Mouse (Mus musculus): ENCODE measurements around the gene Atxn1.

Gene Atxn1

DNA sequence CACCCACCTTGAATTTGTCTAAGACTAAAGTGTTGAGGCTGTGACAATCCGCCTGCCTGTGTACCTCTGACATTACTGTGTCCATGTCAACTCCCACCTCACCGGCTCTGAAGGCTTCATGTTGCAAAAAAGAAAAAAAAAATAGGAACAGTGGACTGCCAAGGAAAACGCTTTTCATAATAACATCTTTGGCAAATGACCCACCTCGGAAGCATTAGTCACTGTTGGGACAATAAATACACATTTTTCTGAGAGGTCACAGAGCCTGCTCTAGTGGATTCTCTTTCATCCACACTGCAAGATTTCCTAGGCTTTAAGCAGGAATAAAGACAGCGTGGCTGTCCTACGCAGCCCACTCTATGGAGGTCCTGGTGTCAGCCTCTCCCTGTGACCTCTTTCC, 168.5 kb downstream of the Atxn1 start:
- in situ Hi-C loops (cut with MboI, MseI), result loop anchor here (10.0 kb wide), 1 partner anchor 641 kb away; no protein-coding TSS in a partner anchor

DNA sequence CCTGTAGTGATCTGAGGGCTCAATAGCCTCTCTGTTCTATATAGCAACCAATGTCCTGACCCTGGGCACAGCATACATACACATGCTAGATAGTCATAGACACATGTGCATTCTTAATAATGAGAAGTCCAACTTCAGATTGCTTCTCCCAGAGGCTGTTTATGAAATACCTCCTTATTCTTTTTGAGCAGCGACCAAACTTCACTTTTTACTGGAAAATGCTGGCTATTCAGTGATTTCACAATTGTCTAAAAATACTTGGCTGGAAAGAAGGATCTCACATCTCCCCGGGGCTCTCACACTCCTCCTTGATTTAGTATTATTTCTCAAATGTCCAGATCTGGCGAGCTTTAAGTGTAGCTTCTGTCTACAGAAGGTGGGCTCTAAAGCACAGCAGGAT, 171.0 kb downstream of the Atxn1 start:
- in situ Hi-C loops (cut with MboI, MseI), result loop anchor here (10.0 kb wide), 1 partner anchor 639 kb away; no protein-coding TSS in a partner anchor

DNA sequence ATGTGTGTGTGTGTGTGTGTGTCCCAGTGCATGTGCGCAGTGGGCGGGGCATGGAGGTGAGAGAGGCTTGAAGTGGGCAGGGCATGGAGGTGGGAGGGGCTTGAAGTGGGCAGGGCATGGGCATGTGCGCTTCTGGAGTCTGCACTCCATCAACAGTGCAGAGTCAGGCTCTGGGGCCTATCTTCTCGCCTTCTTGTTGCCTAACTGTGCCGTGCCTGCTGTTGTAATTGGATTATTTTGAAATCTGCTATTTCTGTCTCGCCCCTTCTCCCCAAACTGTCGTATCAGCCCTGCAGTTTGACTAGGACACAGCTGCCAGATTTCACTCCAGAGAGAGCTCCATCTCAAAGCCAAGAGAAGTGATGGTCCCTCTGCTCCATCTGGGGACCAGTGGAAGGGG, 178.4 kb downstream of the Atxn1 start:
- in situ Hi-C loops (cut with MboI, MseI), result loop anchor here (5.0 kb wide), 1 partner anchor 376 kb away; no protein-coding TSS in a partner anchor

DNA sequence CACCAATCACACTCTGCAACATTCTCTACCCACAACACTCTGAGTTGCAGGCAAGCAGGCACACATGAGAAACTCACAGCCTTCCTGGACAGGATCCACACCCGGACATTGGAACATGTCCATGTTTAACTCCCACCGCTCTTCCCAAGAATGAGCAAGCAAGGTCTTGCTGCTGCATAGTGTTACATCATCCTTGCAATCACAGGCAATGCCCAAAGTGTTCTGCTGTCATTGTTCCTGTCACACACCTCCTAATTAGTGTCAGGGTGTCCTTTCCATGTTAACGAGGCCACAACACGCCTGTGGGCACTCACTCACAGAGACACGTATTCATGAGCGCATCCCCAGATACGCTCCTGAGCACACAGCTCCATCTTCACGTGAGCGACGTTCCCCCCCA, 181.1 kb downstream of the Atxn1 start:
- in situ Hi-C loops (cut with MboI, MseI), result no loop called here

DNA sequence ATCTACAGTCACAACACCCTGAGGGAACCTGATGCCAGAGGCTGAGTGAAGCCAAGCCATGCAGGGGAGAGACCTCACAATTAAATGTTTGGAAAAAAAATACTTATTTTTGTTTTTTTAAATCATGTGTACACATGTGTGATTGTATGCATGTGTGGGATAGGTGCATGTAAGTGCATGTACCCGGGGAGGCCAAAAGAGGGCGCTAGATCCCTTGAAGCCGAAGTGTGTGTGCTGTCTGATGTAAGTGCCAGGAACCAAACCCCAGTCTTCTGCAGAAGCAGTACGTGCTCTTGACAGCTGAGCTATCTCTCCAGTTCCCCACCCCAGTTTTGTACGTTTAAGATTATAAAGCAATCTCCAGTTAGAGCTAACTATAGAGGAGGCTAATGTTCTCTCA, 186.1 kb downstream of the Atxn1 start:
- in situ Hi-C loops (cut with MboI, MseI), result no loop called here

DNA sequence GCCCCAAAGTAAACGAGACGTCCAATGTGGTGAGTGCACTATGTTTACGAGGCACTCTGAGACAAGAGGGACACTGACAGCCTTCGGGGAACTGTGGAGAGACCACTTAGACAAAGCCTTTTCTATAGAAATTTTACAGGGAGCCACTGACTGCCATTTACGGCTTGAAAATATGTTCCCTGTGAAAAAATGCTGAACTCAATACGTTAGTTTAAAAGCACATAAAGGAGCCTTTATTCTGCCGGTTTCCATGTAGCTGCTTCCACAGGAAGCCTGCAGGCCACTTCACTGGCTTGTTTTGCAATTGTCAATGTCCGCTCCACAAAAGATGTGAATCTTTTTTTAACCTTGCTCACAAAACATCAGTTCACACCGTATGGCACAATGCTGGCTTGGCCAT, 186.6 kb downstream of the Atxn1 start:
- in situ Hi-C loops (cut with MboI, MseI), result no loop called here

DNA sequence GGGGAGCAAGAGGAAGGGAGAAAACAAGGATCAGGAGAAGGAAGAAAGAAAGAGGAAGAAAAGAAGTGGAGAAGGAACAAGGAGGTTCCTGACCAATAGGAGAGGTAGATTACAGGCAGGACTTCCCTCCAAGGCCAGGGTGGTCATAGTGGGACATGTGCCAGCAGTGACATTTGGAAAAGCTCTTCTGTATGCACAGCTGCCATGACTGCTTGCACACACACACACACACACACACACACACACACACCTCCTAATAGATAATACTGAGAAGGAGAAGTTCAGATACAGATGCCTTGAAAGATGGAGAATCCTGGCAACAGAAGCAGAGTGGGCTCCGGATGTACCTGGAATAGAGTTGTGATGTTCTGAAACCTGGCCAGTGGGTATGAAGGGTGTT, 189.3 kb downstream of the Atxn1 start:
- in situ Hi-C loops (cut with MboI, MseI), result no loop called here

DNA sequence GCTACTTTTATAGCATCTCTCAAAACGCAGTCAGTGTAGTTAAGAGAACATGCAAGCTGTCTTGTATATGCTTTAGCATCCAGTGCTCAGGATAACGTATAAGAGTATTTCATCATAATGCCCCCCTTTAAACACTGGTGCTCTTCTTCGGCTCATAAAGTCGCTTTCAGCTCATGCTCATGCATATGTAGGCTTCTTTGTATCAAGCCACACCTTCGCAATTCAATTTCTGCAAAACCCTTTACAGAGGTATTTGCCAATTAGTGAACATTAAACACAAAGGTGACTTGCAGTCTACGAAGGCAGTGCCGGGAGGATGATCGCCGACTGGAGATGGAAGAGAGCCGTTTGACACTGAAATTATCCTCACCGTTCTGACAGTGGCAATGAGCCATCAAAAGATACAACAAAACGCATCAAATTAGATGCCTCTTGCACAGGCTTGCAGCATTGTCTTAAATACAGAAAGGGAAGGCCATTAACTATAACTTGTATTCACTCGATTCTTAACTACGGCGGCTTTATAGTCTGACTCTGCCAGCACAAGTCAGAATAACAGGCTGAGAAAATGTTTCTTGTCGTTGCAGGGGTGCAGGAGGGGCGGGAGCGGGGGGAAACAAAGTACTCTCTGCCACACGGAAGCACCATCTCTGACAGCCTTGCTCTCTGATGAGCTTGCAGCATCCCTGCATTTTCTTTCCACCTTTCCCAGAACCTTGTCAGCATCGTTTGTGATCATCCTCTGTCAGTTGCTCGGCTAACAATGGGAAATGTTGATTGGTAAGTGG, 191.2 kb downstream of the Atxn1 start:
- in situ Hi-C loops (cut with MboI, MseI), result no loop called here

DNA sequence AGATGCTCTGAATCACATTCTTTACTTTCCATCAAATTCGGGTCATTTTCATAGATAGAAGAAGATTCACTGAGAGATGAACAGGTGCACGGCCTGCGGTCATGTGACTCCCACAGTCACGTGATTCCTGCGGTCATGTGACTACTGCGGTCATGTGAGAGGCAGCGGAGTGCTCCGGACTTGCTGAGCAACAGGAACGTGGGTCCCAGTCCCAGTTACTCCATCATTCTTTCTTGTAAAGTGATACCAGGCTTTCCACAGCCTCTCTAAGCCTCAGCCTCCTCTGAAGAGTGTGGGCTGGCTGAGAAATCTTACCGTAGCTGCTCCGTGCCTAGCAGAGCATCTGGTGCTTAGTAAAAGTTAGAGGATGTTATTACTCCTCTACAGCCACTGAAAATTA, 195.1 kb downstream of the Atxn1 start:
- in situ Hi-C loops (cut with MboI, MseI), result no loop called here

DNA sequence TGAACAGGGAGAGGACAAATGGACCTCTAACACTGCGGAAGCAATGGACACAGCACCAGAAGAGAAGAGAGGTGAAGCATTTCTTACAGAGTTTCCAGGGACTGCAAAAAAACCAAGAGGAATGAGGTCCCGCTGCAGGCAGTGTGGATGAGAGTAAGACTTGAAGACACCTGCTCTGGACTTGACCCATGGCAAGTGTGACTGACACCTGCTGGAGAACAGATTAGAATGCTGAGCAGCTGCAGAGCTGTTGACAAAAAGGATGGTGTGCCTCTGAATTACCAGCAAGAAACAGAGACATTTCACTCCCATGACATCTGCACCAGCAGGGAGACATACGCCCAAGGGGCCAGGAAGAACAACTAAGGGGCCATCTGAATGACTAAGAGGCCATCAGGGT, 196.6 kb downstream of the Atxn1 start:
- in situ Hi-C loops (cut with MboI, MseI), result no loop called here

DNA sequence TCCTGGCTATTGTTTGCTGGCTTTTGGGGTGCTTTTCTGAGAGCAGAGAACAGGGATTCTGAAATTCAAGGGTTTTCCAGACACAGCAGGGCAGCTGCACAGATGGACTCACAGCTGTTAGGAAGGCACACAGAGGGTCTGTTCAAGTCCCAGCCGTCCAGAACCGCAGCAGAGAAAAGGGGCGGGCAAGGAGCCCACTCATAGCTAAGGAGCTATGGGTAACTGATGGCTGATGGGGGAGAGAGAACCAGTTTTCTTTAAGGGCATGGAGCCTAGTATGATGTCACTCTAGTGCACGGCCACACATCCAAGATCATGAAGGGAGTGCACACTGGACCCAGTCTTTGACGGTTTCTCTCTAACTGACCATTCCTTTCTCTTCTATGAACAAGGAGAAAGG, 200.5 kb downstream of the Atxn1 start:
- in situ Hi-C loops (cut with MboI, MseI), result no loop called here

DNA sequence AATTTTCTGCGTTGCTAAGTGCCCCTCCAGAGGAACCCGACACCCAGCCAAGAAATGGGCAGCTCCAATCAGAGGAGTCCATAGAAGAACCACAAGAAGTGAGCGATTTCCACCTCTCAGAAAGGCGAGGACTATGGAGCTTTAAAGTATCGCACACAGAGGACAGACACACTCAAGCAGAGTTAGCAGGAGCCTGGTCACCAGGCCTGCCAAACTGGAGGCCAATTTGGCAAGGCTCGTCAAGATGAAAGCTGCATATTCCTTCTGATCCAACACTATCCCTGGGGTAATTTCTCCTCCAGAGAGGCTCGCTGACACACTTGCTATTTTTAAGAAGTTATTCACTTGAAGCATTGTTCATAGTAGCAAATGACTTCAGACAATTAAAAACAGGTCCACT, 202.5 kb downstream of the Atxn1 start:
- in situ Hi-C loops (cut with MboI, MseI), result no loop called here

DNA sequence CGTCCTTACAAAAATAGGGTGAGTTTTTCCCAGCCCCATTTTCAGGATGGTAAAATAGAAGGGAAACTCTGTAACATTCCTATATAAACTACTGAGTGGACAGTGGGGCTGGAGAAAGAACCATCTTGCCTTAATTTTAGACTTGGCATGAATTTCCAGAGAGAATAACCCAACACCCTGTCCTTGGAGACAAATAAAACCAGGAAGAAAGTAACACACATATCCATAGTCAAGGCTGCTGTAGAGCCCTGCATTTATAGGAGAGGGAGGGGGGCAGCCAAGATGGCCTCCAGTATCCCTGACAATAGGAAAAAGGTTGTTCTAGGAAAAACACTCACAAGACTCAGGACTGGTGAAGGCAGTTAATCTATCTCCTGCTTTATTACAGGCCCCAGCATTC, 210.3 kb downstream of the Atxn1 start:
- in situ Hi-C loops (cut with MboI, MseI), result no loop called here

DNA sequence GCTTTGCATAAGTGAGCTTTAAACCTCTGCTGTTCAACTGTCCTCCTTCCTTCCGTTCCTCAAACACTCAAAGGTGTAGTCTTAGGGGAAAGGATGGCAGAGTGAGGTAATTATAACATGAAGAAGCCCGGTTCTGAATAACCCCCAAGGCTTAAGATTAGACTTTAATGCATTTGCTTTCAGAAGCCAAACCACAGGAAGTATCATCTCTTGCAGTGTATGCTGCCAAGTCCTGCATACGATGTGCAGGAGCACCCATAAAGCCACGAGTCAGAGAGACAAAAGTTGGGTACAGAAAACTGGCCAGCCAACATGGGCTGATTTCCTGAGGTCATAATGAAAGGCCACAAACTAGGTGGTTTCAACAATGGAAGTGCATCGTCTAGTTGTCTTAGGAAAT, 212.3 kb downstream of the Atxn1 start:
- in situ Hi-C loops (cut with MboI, MseI), result no loop called here

DNA sequence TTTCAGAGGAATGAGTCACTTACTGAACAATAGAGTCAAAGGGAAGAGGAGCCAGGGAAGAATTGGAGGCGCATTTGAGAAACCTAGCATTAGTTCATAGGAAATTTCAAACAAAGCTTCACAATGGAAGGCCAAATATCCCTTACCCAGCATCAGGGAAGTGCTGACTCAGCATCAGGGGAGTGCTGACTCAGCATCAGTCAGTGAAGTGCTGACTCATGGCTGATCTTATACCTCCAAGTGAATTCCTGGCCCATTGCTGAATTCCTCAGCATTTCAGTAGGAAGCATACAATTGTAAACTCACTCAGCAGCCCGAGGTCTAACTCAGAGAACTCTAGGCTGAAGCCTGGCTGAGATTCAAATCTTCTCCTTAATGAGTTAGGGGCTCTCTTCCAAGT, 213.6 kb downstream of the Atxn1 start:
- in situ Hi-C loops (cut with MboI, MseI), result no loop called here

DNA sequence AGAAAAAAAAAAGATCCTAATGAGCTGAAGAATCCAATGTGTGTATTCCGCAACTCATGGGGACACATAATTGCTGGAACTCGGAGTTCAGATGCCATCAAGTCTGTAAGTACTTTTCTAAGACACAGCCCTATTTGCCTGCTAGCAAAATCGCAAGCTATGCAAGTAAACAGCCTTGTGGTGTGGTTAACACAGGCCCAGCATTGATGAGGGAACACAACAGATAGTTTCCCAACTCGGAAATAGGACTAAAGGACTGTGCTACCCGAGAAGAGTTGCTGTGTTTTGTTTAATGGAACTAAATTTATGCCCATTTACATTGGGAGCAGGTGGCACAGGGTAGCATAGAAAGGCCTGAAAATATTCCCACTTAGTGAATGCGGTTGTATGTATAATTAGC, 214.2 kb downstream of the Atxn1 start:
- in situ Hi-C loops (cut with MboI, MseI), result no loop called here

DNA sequence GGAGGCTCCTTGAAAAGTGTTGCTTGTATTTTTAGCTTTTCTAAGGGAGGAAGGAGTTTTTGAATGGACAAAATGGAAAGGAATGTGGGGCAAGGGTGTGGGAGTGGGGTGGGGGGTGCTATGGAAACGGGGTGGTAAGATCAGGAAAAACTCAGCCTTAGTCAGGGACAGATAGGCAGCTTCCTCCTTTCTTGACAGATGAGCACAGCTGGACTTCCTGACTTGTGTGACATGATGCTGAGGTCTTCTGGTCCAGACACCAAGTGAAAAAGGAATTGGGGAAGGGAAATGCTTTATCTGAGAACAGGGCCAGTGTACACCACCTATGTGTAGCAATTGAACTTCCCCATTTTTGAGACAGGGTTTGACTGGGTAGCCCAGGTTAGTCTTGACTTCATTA, 214.9 kb downstream of the Atxn1 start:
- in situ Hi-C loops (cut with MboI, MseI), result no loop called here

DNA sequence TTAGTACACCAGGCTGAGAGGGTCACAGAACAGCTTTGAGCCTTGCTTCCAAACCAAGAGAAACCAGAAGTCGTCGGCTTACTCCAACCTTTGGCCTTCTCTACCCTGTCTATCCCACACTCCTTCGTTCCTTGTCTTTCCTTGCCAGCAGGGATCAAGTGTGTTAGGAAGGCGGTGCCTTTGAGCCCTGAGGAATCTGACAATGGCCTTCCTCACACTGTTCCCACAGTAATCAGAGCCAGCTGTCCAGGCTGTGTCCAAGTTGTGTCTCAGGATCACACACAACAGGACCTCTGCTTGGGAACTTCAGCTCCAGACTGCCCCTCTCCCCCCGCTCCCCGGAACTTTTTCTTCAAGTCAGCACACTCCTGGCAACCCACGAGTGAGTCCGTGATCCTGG, 215.6 kb downstream of the Atxn1 start:
- in situ Hi-C loops (cut with MboI, MseI), result no loop called here

DNA sequence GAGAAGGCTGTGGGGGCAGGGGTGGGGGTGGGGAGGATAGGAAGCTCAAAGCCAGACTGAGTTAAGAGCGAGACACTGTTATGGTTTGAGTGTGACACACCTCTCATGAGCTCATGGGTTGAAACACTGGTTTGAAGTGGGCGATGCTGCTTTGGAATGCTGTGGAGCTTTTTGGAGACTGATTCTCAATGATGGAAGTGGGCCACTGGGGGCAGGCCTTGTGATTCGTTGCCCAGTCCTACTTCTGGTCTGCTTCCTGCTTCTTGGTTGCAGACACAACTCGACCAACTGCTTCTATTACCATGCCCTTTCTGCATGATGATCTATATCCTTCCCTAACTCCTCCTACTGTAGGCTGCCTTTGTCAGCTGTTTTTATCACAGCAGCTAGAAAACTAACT, 216.1 kb downstream of the Atxn1 start:
- in situ Hi-C loops (cut with MboI, MseI), result no loop called here

DNA sequence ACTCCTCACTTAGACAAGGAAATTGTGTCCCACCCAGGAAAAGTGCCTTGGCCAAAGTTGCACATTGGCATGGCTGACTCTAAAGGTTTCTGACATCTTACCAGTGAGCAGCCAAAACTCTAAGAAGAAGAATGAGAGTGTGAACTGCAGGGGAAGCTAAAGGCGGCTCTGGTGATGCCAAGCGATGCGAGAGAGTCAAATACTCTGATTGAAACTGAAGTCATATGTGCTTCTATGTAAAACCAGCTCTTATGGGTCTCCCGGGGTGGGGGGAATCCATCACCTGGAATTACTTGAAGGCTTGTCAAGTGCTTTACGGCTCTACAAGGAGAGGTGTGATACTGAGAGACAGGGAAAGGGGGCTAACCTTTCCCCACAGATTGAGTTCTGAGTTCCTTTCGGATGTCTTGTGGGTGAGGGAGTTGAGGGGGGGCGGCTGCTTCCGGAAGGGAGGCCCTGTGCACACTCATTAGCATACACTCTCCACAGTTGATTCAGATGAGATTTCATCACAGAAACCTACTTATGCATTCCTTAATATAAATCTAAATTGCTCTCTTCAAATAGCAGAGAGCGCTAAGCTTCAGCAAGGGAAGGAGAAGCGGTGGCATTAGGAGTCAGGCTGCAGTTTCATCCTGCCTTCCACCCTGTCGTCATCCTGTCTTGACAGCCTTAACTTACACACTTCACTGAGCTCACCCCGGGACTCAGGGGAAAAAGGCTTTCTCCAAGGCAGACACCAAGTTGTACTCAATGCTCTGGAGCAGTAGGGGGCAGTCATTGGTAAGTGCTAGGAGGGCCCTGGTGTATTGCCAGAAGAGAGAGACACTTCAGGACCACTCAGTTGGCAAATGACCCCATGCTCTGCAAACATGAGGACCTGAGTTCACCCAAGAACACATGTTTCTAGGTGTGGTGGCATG, 218.7 kb downstream of the Atxn1 start:
- in situ Hi-C loops (cut with MboI, MseI), result no loop called here

DNA sequence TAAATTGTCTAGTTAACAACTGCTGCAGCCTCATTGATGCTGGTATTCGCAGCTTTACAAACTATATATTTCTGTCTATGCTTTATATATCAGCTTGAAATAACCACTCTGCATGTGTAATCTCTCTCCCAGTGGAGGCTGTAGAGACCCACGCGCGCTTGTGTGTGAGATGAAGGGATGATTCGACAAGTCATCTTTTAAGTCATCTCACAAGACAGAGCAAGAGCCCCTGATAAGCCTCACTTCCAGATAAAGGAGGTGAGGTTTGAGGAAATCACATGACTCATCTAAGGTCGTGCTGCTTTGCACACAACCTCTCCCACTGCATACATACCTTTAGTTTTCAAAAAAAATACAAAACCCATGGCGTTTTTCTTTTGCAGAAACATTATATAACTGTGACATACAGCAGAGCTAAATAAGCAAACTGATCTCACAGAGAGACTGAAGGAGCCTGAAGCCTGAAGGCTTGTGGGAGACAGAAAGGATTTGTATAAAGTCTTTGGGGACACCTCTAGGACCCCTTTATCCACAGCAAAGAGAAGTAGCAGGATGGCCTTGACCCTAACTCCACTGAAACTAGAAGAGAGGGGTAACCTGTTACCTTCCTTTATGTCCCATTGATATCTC, 219.9 kb downstream of the Atxn1 start:
- in situ Hi-C loops (cut with MboI, MseI), result no loop called here

DNA sequence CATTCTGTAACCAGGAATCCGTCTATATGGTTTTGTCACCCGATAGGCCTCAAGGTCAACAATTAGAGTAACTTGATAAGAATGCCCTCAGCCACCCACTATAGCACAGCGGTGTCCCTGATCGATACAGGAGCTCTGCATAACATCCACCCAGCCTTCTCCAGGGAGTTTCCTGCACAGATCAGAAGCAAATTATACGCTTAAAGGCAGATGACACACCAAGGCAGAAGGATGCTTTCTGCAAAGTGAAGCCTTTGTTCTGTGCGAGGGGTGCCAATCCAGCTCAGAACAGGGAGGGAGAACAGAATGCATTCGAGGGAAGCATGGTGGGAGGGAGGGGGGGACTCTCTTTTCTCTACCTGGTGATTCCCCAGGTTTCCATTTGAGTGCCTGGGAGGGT, 221.0 kb downstream of the Atxn1 start:
- in situ Hi-C loops (cut with MboI, MseI), result no loop called here
